Mouse (Mus musculus): Measurements from ENCODE around the gene Cib4. TPM values are rescaled to one million over a fixed set of nuclear protein-coding genes. Genes with fewer than 3 reads are reported as not detected.
A peak's percentile ranks its signal among the peaks of the same experiment; 100 is the strongest.

The Cib4 gene
- polyA plus RNA-seq, 1 experiment from 2014 or later, result not detected

DNA sequence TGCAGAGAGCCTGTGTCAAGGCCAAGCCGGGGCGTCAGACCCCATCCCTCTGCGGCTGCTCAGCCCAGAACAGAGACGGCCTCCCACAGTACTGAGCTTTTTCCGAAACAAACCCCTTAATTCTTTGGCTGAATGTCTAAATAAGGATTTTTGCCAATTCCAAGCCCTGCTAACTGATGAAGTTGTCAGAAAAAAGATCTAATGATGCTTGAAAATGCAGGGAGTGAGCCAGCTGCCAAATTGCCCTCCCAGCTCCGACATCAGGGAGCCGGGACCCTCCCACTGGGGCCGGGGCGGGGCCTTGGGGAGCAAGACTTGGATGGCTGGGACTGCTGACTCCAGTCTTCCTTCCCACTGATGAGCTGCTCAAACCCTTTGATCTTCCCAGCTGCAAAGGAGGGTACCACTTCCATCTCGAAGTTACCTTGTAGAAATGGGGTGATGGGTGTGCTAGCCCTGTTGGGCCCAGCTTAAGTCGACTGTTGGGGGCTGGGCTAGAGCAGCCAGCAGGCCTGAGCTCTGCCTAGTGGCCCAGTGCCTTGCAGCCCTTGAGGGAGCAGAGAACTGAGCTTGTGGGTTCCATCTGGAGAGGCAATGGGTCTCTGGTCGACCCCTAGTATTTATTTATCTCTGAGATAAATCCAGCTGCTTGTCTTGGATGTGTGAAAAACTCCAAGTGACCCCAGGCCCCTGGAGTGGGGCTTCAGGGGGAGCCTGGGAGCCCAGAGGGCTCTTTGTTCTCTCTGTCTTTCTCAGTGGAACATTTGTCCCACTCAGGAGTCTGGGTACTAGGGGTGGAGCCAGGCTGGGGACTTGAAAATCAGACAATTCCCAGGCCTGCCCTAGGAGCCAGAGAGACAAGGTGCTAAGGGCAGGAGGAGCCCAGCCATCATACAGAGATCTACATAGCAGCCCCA, 19.5 kb downstream of the Cib4 start:
- peaks cover 2 to 5% of the 10 kb centered on the region in 2 experiments; a peak in 3 of 4 replicates for H3K4me1 ChIP-seq (ENCODE audit: control insufficient read depth in 2 of 2, insufficient read depth in 2 of 2, low read length in 2 of 2)
- H3K9me3 ChIP-seq (ENCODE audit: control insufficient read depth, low read length), result no peaks in the 10 kb centered on the region
- no peaks in the 10 kb centered on the region; the same call in 1 of the 2 replicates for H3K27me3 ChIP-seq (ENCODE audit: control insufficient read depth, insufficient read depth, low read length)
- H3K4me3 ChIP-seq (ENCODE audit: control insufficient read depth in 1 of 2, insufficient read depth in 1 of 2, low read depth in 1 of 2, low read length in 2 of 2), result no peak overlapping the region
- no peak overlapping the region for H3K27ac ChIP-seq (replicated peaks in 1 of 2; ENCODE audit: control insufficient read depth in 1 of 2, insufficient read depth in 1 of 2, low read depth in 2 of 2, low read length in 2 of 2)
- WGBS, result 32% methylated on average over 12 of the region's 12 CpGs
- H3K4me2 ChIP-seq (ENCODE audit: low read length), result no peak overlapping the region
- no peak overlapping the region for H3K9ac ChIP-seq (ENCODE audit: low read length)
- ATAC-seq (ENCODE audit: insufficient number of reproducible peaks, insufficient read depth, low FRiP score, low read depth), result no peak
- no peaks in the 10 kb centered on the region for H3K36me3 ChIP-seq (ENCODE audit: control insufficient read depth, insufficient read depth, low read length)

- WGBS, result 50% methylated on average over 3 of the region's 3 CpGs
- Histone ChIP-seq H3K4me2 (ENCODE audit: low read length) (no peak overlapping the region), H3K4me1 (ENCODE audit: control insufficient read depth in 2 of 2, insufficient read depth in 2 of 2, low read length in 2 of 2) (peaks cover 2 to 9% of the 10 kb centered on the region in 2 experiments; a peak in 3 of 4 replicates), H3K36me3 (ENCODE audit: control insufficient read depth, insufficient read depth, low read length) (no peaks in the 10 kb centered on the region), H3K27ac (replicated peaks in 1 of 2; ENCODE audit: control insufficient read depth in 1 of 2, insufficient read depth in 1 of 2, low read depth in 2 of 2, low read length in 2 of 2) (no peak overlapping the region), H3K27me3 (ENCODE audit: control insufficient read depth, insufficient read depth, low read length) (no peaks in the 10 kb centered on the region; the same call in 1 of the 2 replicates), H3K4me3 (ENCODE audit: control insufficient read depth in 1 of 2, insufficient read depth in 1 of 2, low read depth in 1 of 2, low read length in 2 of 2) (no peak overlapping the region), H3K9ac (ENCODE audit: low read length) (no peak overlapping the region), H3K9me3 (ENCODE audit: control insufficient read depth, low read length) (no peaks in the 10 kb centered on the region)
- ATAC-seq (ENCODE audit: insufficient number of reproducible peaks, insufficient read depth, low FRiP score, low read depth), result no peak
These were observed 21.4 kb downstream of the Cib4 start for GRCm38 (mm10) chr5:30524213-30524612.

GRCm38 (mm10) chr5:30523131-30523530, 22.5 kb downstream of the Cib4 start:
- H3K4me1 ChIP-seq (ENCODE audit: control insufficient read depth in 2 of 2, insufficient read depth in 2 of 2, low read length in 2 of 2), result peaks cover 5 to 14% of the 10 kb centered on the region in 2 experiments; a peak in 3 of 4 replicates
- 70% methylated on average over 3 of the region's 3 CpGs for WGBS
- no peak overlapping the region for H3K9ac ChIP-seq (ENCODE audit: low read length)
- no peak for ATAC-seq (ENCODE audit: insufficient number of reproducible peaks, insufficient read depth, low FRiP score, low read depth)
- H3K27ac ChIP-seq (replicated peaks in 1 of 2; ENCODE audit: control insufficient read depth in 1 of 2, insufficient read depth in 1 of 2, low read depth in 2 of 2, low read length in 2 of 2), result no peak overlapping the region
- H3K4me3 ChIP-seq (ENCODE audit: control insufficient read depth in 1 of 2, insufficient read depth in 1 of 2, low read depth in 1 of 2, low read length in 2 of 2), result no peak overlapping the region
- no peak overlapping the region for H3K4me2 ChIP-seq (ENCODE audit: low read length)
- H3K36me3 ChIP-seq (ENCODE audit: control insufficient read depth, insufficient read depth, low read length), result no peaks in the 10 kb centered on the region
- no peaks in the 10 kb centered on the region; the same call in 1 of the 2 replicates for H3K27me3 ChIP-seq (ENCODE audit: control insufficient read depth, insufficient read depth, low read length)
- H3K9me3 ChIP-seq (ENCODE audit: control insufficient read depth, low read length), result no peaks in the 10 kb centered on the region

GRCm38 (mm10) chr5:30522406-30522805, 23.2 kb downstream of the Cib4 start:
- no peaks in the 10 kb centered on the region for H3K27me3 ChIP-seq (ENCODE audit: control insufficient read depth, insufficient read depth, low read length)
- ATAC-seq (ENCODE audit: insufficient number of reproducible peaks, insufficient read depth, low FRiP score, low read depth), result no peak
- H3K9me3 ChIP-seq (ENCODE audit: control insufficient read depth, low read length), result no peaks in the 10 kb centered on the region
- no peak overlapping the region for H3K27ac ChIP-seq (replicated peaks in 1 of 2; ENCODE audit: control insufficient read depth in 1 of 2, insufficient read depth in 1 of 2, low read depth in 2 of 2, low read length in 2 of 2)
- H3K4me2 ChIP-seq (ENCODE audit: low read length), result no peak overlapping the region
- no peak overlapping the region for H3K9ac ChIP-seq (ENCODE audit: low read length)
- H3K4me3 ChIP-seq (ENCODE audit: control insufficient read depth in 1 of 2, insufficient read depth in 1 of 2, low read depth in 1 of 2, low read length in 2 of 2), result no peak overlapping the region
- peaks cover 5 to 14% of the 10 kb centered on the region in 2 experiments; a peak in 3 of 4 replicates for H3K4me1 ChIP-seq (ENCODE audit: control insufficient read depth in 2 of 2, insufficient read depth in 2 of 2, low read length in 2 of 2)
- WGBS, result 89% methylated on average over 8 of the region's 8 CpGs
- H3K36me3 ChIP-seq (ENCODE audit: control insufficient read depth, insufficient read depth, low read length), result no peaks in the 10 kb centered on the region

DNA sequence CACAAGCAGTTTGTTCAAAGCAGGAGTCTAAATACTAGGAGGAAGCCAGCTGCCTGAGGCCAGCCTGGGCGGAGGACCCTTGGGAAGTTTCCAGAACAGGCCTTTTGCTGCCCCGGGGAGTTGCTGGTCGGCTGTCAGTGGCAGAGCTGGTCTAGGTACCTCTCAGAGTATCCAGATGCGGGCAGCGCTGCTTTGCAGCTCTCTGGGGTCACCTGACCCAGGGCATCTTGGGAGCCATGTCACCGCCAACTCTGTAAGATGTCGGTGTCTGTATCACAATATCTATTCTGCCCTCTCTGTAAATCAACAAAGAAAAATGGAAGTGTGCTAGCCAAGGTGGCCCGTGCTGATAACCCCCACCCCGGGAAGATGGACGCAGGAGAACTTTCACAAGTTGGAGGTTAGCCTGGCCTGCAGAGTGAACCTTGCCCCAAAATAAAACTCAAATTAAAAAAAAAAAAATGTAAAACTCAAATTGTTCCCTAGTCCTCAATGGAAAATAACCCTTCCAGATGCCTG, 25.4 kb downstream of the Cib4 start:
- no peaks in the 10 kb centered on the region for H3K9me3 ChIP-seq (ENCODE audit: control insufficient read depth, low read length)
- 70% methylated on average over 10 of the region's 10 CpGs for WGBS
- H3K9ac ChIP-seq (ENCODE audit: low read length), result no peak overlapping the region
- H3K4me3 ChIP-seq (ENCODE audit: control insufficient read depth in 1 of 2, insufficient read depth in 1 of 2, low read depth in 1 of 2, low read length in 2 of 2), result no peak overlapping the region
- H3K27me3 ChIP-seq (ENCODE audit: control insufficient read depth, insufficient read depth, low read length), result no peaks in the 10 kb centered on the region
- H3K36me3 ChIP-seq (ENCODE audit: control insufficient read depth, insufficient read depth, low read length), result no peaks in the 10 kb centered on the region
- no peak for ATAC-seq (ENCODE audit: insufficient number of reproducible peaks, insufficient read depth, low FRiP score, low read depth)
- peaks cover 3 to 9% of the 10 kb centered on the region in 2 experiments; a peak in 1 of 4 replicates for H3K4me1 ChIP-seq (ENCODE audit: control insufficient read depth in 2 of 2, insufficient read depth in 2 of 2, low read length in 2 of 2)
- H3K27ac ChIP-seq (replicated peaks in 1 of 2; ENCODE audit: control insufficient read depth in 1 of 2, insufficient read depth in 1 of 2, low read depth in 2 of 2, low read length in 2 of 2), result no peak overlapping the region
- no peak overlapping the region for H3K4me2 ChIP-seq (ENCODE audit: low read length)

GRCm38 (mm10) chr5:30519494-30519893, 26.1 kb downstream of the Cib4 start:
- Histone ChIP-seq H3K9me3 (ENCODE audit: control insufficient read depth, low read length) (no peaks in the 10 kb centered on the region), H3K27ac (replicated peaks in 1 of 2; ENCODE audit: control insufficient read depth in 1 of 2, insufficient read depth in 1 of 2, low read depth in 2 of 2, low read length in 2 of 2) (no peak overlapping the region), H3K9ac (ENCODE audit: low read length) (no peak overlapping the region), H3K4me1 (ENCODE audit: control insufficient read depth in 2 of 2, insufficient read depth in 2 of 2, low read length in 2 of 2) (peaks cover 3 to 9% of the 10 kb centered on the region in 2 experiments; a peak in 1 of 4 replicates), H3K4me3 (ENCODE audit: control insufficient read depth in 1 of 2, insufficient read depth in 1 of 2, low read depth in 1 of 2, low read length in 2 of 2) (no peak overlapping the region), H3K36me3 (ENCODE audit: control insufficient read depth, insufficient read depth, low read length) (no peaks in the 10 kb centered on the region), H3K4me2 (ENCODE audit: low read length) (no peak overlapping the region), H3K27me3 (ENCODE audit: control insufficient read depth, insufficient read depth, low read length) (no peaks in the 10 kb centered on the region)
- 54% methylated on average over 7 of the region's 7 CpGs for WGBS
- ATAC-seq (ENCODE audit: insufficient number of reproducible peaks, insufficient read depth, low FRiP score, low read depth), result no peak

DNA sequence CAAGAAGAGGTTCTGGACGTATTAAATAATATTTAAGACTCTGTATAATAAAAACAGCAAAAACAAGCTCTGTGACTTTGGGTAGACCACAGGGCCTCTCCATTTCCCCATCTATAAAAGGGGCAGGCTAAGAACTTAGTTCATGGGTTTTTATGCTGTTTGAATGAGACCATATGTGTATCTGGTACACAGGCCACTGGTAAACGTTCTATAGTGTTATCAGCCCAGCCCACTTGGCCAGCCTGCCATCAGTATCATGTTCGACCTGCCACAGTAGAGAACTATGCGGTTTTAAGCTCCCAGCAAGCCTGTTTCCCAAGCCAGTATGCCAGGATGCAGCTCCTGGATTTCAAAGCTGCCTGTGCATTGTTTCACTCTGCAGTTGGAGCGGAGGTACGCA, 27.1 kb downstream of the Cib4 start:
- H3K4me3 ChIP-seq (ENCODE audit: control insufficient read depth in 1 of 2, insufficient read depth in 1 of 2, low read depth in 1 of 2, low read length in 2 of 2), result no peak overlapping the region
- H3K9me3 ChIP-seq (ENCODE audit: control insufficient read depth, low read length), result no peaks in the 10 kb centered on the region
- no peaks in the 10 kb centered on the region for H3K36me3 ChIP-seq (ENCODE audit: control insufficient read depth, insufficient read depth, low read length)
- 0 out of 2 replicates have a peak overlapping the region, but pooled peaks have one; percentile 3 for H3K9ac ChIP-seq (ENCODE audit: low read length)
- no peaks in the 10 kb centered on the region for H3K27me3 ChIP-seq (ENCODE audit: control insufficient read depth, insufficient read depth, low read length)
- no peak overlapping the region for H3K4me2 ChIP-seq (ENCODE audit: low read length)
- ATAC-seq (ENCODE audit: insufficient number of reproducible peaks, insufficient read depth, low FRiP score, low read depth), result no peak
- 0 out of 4 replicates have a peak overlapping the region, but pooled peaks of 1 of the 2 experiments have one; percentile 9 for H3K27ac ChIP-seq (replicated peaks in 1 of 2; ENCODE audit: control insufficient read depth in 1 of 2, insufficient read depth in 1 of 2, low read depth in 2 of 2, low read length in 2 of 2)
- H3K4me1 ChIP-seq (ENCODE audit: control insufficient read depth in 2 of 2, insufficient read depth in 2 of 2, low read length in 2 of 2), result peaks cover 3 to 9% of the 10 kb centered on the region in 2 experiments; a peak in 1 of 4 replicates
- WGBS, result 55% methylated on average over 6 of the region's 6 CpGs

All from heart, embryonic 14.5 days (tissue).